Mouse (Mus musculus) heart, adult 11 months (tissue): Measurements from ENCODE around the gene Zfp651.

Experiments used
- DNase-seq: peaks from one replicate; pipeline ENCODE4 v3.0.0; 2022

The Zfp651 gene

DNA sequence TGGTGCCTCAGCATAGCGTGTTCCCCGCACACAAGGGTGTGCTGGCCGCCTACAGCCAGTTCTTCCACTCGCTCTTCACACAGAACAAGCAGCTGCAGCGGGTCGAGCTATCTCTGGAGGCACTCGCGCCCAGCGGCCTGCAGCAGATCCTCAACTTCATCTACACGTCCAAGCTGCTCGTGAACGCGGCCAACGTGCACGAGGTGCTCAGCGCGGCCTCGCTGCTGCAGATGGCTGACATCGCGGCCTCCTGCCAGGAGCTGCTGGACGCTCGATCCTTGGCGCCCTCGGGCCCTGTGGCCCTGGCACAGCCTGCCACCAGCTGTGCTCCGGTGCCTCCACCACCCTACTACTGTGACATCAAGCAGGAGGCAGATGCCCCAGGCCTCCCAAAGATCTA lies 3.6 kb downstream of the Zfp651 start:
- DNase-seq: peak; percentile 91

DNA sequence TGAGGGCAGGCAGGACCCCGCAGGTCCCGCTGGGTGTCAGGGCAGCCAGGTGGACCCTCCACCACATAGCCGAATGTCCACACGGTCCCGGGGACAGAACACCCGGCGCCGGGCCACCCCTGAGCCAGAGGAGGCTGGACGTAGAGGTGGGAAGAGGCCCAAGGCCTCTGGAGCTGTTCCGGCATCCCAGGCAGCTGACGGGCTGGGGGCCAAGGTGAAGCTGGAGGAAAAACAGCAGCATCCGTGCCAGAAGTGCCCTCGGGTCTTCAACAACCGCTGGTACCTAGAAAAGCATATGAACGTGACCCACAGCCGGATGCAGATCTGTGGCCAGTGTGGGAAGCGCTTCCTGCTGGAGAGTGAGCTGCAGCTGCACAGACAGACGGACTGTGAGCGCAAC lies 4.6 kb downstream of the Zfp651 start:
- peak; percentile 96 for DNase-seq

DNA sequence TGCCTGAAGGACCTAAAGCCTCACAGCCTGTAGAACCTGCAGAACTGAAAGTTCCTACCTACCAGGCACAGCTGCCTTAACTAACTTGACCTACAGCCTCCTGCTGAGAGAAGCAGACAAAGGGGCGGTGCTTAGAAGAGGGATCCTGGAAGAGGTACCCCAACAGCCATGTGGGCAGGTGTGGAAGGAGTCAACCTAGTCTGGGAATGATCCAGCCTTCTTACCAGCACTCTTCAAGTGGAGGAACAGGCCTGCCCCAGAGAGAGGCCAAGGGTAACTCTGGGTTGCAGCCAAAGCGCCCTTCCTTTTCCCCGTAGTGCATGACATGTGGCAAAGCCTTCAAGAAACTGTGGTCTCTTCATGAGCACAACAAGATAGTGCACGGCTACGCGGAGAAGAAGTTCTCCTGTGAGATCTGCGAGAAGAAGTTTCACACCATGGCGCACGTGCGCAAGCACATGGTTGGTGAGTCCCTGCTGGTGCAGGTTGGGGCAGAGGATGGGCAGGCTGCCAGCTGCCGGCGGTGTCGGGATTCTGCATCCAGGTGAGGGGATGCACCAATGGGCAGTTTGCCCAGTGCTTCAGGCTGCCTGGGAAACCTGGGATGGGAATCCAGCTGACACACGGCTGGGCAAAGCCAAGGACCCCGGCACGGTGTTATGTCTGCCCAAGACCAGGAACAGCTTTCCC lies 6.2 kb downstream of the Zfp651 start:
- DNase-seq: peak; percentile 91

DNA sequence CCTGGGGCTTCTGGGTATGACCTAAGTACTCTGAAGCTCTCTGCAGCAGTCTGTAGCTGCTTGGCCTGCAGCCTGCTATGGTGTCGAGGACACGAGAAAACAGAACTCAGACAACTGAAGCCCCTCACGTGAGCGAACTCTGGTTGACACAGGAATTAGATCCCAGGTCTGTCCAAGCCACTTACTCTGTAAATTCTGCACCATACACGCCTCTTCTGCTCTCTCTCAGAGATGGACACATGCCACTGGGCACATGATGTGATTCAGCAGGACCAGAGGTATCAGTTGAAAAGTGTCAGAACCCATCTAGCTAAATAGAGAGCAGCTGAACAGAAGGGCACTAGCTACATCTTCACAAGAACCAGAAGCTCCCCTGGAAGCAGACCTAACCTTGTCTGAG lies 13.3 kb downstream of the Zfp651 start:
- DNase-seq: peak; percentile 87

- no peak for DNase-seq
Observed at GRCm38 (mm10) chr9:121775951-121776350, 16.8 kb downstream of the Zfp651 start.

DNA sequence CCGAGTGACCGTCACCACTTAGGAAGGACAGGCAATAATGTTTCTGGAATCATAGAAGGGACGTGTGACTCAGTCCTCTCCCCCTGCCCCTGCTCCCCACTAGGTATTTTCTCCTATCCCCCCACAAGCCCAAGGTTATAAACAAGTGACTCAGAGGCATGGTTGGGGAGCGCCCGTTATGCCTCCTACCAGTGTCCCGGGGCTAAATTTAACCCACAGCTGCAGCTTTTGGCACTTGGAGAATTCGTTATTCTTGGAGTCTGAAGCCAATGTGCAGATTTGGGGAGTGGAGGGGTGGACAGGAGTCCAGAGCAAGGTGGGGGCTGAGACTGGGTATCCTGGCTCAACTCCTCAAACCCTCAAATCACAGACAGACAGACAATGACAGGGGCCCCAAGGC lies 17.4 kb downstream of the Zfp651 start:
- DNase-seq: peak; percentile 94

GRCm38 (mm10) chr9:121777484-121778065 lies 18.4 kb downstream of the Zfp651 start, which contains the start of gene Klhl40:
TSS of gene Klhl40 (plus strand) at chr9:121777607.
- DNase-seq: peak; percentile 94

DNA sequence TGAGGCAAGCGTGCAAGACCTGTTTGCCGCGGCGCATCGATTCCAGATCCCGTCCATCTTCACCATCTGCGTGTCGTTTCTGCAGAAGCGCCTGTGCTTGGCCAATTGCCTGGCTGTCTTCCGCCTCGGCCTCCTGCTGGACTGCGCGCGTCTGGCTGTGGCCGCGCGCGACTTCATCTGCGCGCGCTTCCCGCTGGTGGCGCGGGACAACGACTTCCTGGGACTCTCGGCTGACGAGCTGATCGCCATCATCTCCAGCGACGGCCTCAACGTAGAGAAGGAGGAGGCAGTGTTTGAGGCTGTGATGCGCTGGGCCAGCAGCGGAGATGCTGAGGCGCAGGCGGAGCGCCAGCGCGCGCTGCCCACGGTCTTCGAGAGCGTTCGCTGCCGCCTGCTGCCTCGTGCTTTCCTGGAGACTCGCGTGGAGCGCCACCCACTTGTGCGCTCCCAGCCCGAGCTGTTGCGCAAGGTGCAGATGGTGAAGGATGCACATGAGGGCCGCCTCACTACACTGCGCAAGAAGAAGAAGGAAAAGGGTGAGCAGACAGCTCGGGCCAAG lies 19.0 kb downstream of the Zfp651 start:
- DNase-seq: no peak

GRCm38 (mm10) chr9:121784801-121785200 lies 25.7 kb downstream of the Zfp651 start:
- DNase-seq: no peak

- DNase-seq: no peak
Observed at GRCm38 (mm10) chr9:121785261-121785660, 26.1 kb downstream of the Zfp651 start.

DNA sequence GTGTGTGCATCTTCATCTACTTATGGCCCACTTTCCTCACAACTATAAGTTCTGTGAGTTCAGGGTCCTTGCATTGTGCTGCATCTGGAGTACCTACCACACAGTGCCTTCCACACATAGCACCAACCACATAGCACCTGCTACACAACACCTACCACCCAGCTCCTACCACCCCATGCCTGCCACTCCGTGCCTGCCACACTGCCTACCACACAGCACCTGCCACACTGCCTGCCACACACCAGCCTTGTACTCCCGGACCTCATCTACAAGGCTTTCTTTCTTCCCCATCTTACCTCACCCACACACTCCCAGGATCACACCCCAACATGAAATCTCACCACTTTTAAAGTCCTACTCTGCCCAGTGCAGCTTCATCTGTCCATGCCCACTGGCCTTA lies 27.2 kb downstream of the Zfp651 start:
- no peak for DNase-seq

DNA sequence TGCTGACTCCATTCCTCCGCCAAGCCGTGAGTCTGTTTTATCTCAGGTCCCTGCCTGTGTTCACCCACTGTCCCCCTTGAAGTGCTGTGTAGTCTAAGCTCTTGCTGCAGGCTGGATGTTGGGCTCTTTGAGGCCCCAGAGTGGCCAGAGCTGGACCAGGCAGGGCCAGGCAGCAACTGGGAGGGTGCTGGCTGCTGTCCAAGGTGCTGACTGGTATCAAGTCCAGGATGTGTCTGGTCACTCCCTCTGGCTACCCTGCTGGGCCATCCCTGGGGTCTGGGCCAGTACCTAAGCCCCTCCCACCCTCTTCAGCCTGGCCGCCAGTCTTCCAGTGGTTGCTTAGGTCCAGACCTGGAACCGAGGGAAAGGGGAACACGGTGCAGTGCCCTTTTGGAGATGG lies 32.1 kb downstream of the Zfp651 start:
- peak; percentile 98 for DNase-seq

DNA sequence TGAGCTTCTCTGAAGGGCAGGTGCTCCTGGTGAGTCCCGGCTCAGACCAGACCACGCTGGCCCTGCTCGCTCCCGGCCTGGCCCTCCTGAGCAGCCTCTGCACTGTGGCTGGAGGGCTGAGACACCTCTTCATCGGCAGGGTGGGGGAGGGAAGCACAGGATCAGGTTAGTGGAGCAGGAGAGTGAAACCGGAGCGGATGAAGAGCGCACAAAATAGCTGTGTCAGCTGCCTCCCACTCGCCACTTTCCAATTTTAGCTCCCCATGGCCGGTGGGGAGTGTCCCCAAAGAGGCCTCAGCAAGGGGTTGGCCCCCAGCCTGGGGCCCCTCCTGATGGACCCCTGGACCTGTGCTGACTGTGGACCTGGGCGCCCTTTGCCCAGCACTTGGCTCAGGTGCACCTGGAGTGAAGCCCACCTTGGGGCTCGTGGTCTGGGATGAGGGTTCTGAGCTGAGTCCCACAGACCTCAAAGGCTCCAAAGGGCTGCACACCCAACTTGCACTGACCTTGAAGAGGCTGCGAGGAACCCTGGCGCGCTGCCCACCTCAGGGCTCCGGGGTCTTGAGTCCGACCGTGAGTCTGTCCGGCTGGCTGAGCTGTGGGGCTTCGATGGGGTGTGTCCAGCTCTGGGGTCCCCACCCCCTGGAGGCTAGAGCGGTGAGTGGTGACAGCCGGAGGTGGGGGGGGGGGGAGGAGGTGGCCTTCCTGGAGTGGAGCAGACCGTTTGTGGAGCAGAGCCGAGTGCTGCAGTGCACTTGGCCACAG lies 32.8 kb downstream of the Zfp651 start, which contains the start of gene Hhatl:
Hhatl (minus strand) TSS at position 751 of the 765 bp plus-strand sequence.
- DNase-seq: peak; percentile 96

DNA sequence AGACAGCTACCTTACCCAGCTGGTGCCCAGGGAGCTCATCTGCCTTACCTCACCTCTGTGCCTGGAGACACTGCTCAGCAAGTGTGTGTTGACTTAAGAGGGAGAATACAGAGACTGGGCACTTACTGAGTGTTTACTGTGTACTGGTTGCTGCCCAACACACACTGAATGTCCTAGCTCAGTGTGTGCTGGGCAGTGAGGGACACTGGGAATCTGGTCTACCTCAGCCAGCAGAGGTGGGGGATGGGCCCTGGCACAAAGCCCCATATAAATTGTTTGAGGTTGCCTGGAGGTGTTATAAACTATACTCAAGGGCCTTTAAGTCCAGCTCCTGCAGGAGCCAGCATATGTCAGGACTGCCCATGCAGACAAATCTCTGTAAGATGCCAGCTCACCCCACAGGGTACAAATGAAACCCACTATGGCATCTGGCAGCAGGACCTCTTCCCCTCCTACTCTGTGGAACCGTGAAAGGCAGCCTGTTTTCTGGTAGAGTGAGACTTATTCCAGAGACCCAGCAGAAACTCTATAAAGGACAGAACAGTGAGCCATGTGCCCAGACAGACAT lies 35.9 kb downstream of the Zfp651 start:
- peak; percentile 97 for DNase-seq

DNA sequence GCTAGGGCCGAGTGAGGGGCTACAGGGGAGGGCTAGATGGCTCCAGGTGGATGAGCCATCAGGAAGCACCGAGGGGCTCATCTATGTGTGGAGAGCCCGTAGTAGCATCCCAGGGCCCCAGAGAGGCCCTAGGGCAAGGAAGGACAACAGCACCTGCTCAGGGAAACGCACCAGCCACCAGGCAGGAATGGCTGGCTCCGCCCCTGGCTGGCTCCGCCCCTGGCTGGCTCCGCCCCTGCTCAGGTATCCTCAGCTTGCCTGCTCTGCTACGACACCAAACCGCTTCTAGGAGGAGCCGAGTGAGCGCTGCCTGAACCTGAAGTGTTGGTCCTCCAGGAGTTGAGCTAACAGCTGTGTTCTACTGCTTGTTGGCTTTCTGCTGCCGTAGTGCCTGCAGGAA lies 38.6 kb downstream of the Zfp651 start:
- no peak for DNase-seq

DNA sequence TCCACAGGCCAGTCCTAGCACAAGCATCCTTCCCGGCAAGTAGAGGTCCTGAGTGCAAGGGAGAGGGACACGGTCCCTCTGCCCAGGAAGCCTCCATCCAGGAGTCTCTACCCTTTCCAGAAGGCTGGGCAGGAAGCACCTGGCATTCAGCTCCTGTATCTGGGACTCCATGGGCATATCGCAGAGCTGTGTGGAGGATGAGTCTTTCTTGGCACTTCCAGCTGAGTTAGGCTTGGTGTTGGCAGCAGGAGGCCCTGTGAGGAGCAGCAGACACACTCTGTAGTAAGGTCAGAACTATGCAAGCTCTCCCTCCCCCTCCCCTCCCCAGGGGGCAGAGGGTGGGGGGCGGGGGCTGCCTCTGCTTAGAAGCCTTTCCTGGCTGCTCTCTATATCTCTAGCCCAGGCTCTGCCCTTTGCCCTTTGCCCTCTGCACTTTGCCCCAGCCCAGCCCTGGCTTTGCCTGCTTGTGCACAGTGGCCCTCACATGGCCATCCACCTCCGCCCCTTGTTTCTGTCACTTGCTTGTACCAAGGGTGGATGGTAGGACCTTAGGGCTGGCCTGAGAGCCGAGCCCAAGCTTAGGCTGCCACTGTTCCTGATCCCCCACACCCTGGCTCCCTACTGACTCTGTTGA lies 39.9 kb downstream of the Zfp651 start:
- no peak for DNase-seq

GRCm38 (mm10) chr9:121802747-121803146 lies 43.6 kb downstream of the Zfp651 start:
- no peak for DNase-seq

DNA sequence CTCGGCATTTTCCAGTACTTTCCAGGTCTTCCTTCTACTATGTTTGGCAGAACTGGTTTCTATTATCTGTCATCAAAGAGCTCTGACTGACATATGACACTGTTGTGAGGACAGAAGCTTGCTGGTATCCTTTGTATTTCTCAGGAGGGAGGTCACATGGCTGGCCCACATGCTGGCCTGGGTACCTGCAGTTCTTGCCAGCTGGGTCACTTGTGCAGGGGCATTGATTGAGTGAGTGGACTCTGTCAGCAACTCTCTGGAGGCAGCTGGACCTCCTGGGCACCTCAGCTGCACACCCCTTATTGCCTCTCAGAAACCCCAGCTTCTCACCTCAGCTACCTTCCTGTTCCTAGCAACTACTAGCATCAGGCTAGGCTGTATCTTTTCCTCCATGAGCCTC lies 48.4 kb downstream of the Zfp651 start:
- DNase-seq: peak; percentile 92

DNA sequence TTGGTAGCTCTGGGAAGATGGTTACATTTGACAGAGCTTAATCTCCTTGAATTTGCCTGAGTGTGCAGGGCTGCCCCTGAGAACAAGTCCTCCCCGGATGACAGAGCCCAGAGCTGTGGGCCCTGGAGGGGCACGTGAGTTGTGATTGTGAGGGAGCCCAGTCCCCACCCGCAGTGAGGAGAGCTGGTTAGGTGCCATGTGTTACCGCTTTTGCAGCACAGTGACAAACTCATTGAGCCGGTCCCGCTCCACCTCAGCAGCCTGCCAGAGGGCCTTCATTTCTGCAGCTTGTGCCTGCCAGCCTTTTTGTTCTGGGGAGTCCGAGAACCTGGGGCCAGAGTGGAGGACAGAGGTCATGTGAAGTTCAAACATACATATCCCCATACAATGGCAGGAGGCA lies 48.8 kb downstream of the Zfp651 start:
- peak; percentile 88 for DNase-seq

- no peak for DNase-seq
Observed at GRCm38 (mm10) chr9:121808511-121808910, 49.4 kb downstream of the Zfp651 start.

GRCm38 (mm10) chr9:121810081-121810821 lies 51.1 kb downstream of the Zfp651 start:
- peak; percentile 84 for DNase-seq

DNA sequence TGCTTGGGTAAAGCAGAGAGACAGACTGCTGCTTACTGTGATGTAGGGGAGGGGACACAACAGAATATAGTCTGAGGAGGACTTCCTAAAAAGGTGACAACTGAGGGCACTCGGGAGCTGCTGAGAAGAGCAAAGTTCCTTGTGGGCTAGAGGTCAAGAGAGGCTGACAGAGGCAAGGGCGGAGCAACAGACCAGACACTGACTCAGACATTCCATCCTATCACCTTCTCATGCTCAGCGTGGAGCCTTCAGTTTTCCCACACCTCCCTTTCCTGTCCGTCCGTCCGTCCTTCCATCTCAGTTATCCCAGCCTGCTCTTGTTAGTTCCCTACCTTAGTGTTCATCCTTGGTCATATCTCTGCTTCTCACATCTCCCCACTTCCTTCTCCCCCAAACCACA lies 56.1 kb downstream of the Zfp651 start:
- no peak for DNase-seq
